Mouse (Mus musculus): Measurements from ENCODE around the gene Tppp3.

Gene Tppp3

GRCm38 (mm10) chr8:105484392-105484791 lies 13.1 kb upstream of the Tppp3 start:
- DNase-seq (ENCODE audit: low read depth, low spot score): no peak

- no peak for DNase-seq (ENCODE audit: low read depth, low spot score)
Observed at GRCm38 (mm10) chr8:105484030-105484368, 12.7 kb upstream of the Tppp3 start.

- DNase-seq (ENCODE audit: low read depth, low spot score): peak; percentile 39
Observed at GRCm38 (mm10) chr8:105483212-105484029, 12.1 kb upstream of the Tppp3 start.

- DNase-seq (ENCODE audit: low read depth, low spot score): no peak
Observed at GRCm38 (mm10) chr8:105482123-105482522, 10.8 kb upstream of the Tppp3 start.

- peak; percentile 57 for DNase-seq (ENCODE audit: low read depth, low spot score)
Observed at GRCm38 (mm10) chr8:105481453-105481852, 10.1 kb upstream of the Tppp3 start.

- no peak for DNase-seq (ENCODE audit: low read depth, low spot score)
Observed at GRCm38 (mm10) chr8:105481013-105481412, 9.7 kb upstream of the Tppp3 start.

GRCm38 (mm10) chr8:105477792-105478191 lies 6.5 kb upstream of the Tppp3 start:
- DNase-seq (ENCODE audit: low read depth, low spot score): no peak

GRCm38 (mm10) chr8:105476628-105477413 lies 5.5 kb upstream of the Tppp3 start:
- peak; percentile 70 for DNase-seq (ENCODE audit: low read depth, low spot score)

- no peak for DNase-seq (ENCODE audit: low read depth, low spot score)
Observed at GRCm38 (mm10) chr8:105476161-105476560, 4.8 kb upstream of the Tppp3 start.

- DNase-seq (ENCODE audit: low read depth, low spot score): no peak
Observed at GRCm38 (mm10) chr8:105475742-105476141, 4.4 kb upstream of the Tppp3 start.

GRCm38 (mm10) chr8:105475254-105475653 lies 3.9 kb upstream of the Tppp3 start:
- DNase-seq (ENCODE audit: low read depth, low spot score): no peak

GRCm38 (mm10) chr8:105474680-105475079 lies 3.4 kb upstream of the Tppp3 start:
- DNase-seq (ENCODE audit: low read depth, low spot score): no peak

- peak; percentile 76 for DNase-seq (ENCODE audit: low read depth, low spot score)
Observed at GRCm38 (mm10) chr8:105473816-105474606, 2.7 kb upstream of the Tppp3 start.

- DNase-seq (ENCODE audit: low read depth, low spot score): no peak
Observed at GRCm38 (mm10) chr8:105472983-105473382, 1.7 kb upstream of the Tppp3 start.

GRCm38 (mm10) chr8:105472414-105472932 lies 1.1 kb upstream of the Tppp3 start:
- DNase-seq (ENCODE audit: low read depth, low spot score): no peak

- no peak for DNase-seq (ENCODE audit: low read depth, low spot score)
Observed at GRCm38 (mm10) chr8:105470681-105471313, 529 bp downstream of the Tppp3 start.

- DNase-seq (ENCODE audit: low read depth, low spot score): no peak
Observed at GRCm38 (mm10) chr8:105470262-105470661, 1.1 kb downstream of the Tppp3 start.

- DNase-seq (ENCODE audit: low read depth, low spot score): no peak
Observed at GRCm38 (mm10) chr8:105469816-105470215, 1.5 kb downstream of the Tppp3 start.

GRCm38 (mm10) chr8:105469041-105469695 lies 2.2 kb downstream of the Tppp3 start:
- DNase-seq (ENCODE audit: low read depth, low spot score): peak; percentile 91

- DNase-seq (ENCODE audit: low read depth, low spot score): peak; percentile 76
Observed at GRCm38 (mm10) chr8:105468002-105468720, 3.2 kb downstream of the Tppp3 start.

Data from brain, adult 2 months (tissue).